Mouse (Mus musculus) megakaryocyte progenitor cell, adult 5-6 weeks (primary cell): ENCODE results near the gene Clec4a2. TPM values are rescaled to one million over a fixed set of nuclear protein-coding genes. Genes with fewer than 3 reads are reported as not detected.
"Not testable (repeated sequence)": the region's sequence is repeated elsewhere in the genome, so short reads cannot be mapped to it uniquely, and the experiment has no call there.

ENCODE experiments used
- ATAC-seq: replicated peaks from 2 replicates; pipeline ENCODE4 v1.8.0; 2016; ENCODE audit warnings: mild to moderate bottlenecking, moderate TSS enrichment, inconsistent platforms; ENCODE audit not compliant: poor library complexity
- total RNA-seq, 2 experiments: library from RNA; stranded (forward) in 1 of 2; stranded (reverse) in 1 of 2; fragments of 157-497, 149-512 nt in 1 of 2; fragments of 200-1000 nt in 1 of 2; gene quantifications; 2 replicates each; pipeline versions ENCODE4 v1.2.3 to v1.2.4; 2015 to 2017

Clec4a2 gene
- 80.3 and 116 TPM in 2 replicates for total RNA-seq (2015)
- total RNA-seq (2017): 53.9 and 91.2 TPM in 2 replicates

GRCm38 (mm10) chr6:123106128-123106527, at the start of gene Clec4a2:
Gene Clec4a2 (plus strand): TSS chr6:123106428.
- ATAC-seq: not testable (repeated sequence)

GRCm38 (mm10) chr6:123095125-123095843, 10.9 kb upstream of the Clec4a2 start:
- peak; percentile 96 for ATAC-seq

DNA sequence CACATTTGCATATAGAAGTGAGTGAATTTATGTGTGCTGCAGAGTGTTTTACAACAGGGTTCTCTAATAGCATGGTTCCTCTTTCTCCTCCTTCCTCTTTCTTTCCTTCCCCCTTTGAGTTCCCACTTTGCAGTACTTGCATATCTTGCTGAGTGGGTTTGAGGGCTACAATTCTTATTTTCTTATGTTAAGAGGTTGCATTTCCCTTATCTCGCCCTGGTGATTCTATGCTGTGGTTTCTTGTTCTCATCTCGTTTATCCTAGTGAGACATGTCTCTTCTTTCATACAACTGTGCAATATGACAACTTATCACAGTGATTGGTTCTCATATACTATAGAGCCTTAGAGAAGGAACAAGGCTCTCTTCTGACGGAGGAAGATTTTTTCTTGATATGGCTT, 17.0 kb downstream of the Clec4a2 start:
- peak; percentile 87 for ATAC-seq

DNA sequence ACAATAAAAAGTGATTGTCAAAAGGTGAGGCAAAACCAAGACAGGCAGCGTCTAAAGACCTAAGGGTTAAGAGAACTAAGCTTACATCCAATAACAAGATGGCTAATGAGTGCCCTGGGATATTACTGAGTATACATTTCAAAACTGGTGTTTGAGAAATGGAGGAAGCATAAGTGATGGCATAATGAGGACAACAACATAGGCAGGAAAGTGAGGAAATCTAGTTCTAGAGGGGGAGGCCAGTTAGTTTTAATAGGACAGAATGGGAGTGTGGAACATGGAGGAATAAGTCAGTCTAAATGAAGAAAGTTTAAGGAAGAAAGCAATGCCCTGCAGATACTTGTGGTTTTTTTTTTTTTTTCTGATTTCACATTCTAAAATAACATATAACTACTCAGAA, 20.9 kb downstream of the Clec4a2 start:
- ATAC-seq: peak; percentile 69

DNA sequence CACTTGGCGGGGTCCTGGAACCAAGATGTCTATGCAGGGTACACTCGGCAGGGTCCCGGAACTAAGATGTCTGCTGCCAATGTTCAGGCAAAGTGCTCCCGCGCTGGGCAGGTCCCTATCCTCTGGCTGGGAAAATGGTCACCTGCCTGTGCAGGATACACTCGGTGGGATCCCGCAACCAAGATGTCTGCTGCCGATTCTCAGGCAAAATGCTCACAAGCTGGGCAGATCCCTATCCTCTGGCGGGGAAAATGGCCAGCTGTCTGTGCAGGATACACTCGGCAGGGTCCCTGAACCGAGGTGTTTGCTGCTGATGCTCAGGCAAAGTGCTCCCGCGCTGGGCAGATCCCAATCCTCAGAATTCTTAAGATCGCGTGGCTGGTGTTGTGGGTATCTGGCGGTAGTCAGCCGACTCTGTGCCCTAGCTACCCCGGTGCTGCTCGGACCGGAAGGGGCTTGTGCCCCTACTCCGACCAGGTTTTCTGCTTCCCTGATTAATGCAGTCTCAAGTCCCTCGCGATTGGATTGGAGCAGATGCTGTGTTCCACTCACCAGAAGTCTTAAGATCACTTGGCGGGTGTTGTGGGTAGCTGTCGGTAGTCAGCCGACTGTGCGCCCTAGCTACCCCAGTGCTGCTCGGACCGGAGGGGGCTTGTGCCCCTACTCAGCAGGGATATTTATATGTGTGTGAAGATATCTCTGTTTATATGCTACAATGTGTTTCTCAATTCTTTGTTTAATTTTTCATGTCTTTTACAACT, 31.7 kb downstream of the Clec4a2 start:
- not testable (repeated sequence) for ATAC-seq

- peak; percentile 33; the same call in 1 of the 2 replicates for ATAC-seq
Observed at GRCm38 (mm10) chr6:123170106-123170505, 63.9 kb downstream of the Clec4a2 start.

- peak; percentile 45 for ATAC-seq
Observed at GRCm38 (mm10) chr6:123171040-123171439, 64.8 kb downstream of the Clec4a2 start.

GRCm38 (mm10) chr6:123172593-123172992, 66.4 kb downstream of the Clec4a2 start, which contains the start of gene Clec4b2:
Gene Clec4b2 (plus strand): TSS chr6:123172893.
- no peak for ATAC-seq

- ATAC-seq: peak; percentile 93
Observed at GRCm38 (mm10) chr6:123175549-123175948, 69.3 kb downstream of the Clec4a2 start.

DNA sequence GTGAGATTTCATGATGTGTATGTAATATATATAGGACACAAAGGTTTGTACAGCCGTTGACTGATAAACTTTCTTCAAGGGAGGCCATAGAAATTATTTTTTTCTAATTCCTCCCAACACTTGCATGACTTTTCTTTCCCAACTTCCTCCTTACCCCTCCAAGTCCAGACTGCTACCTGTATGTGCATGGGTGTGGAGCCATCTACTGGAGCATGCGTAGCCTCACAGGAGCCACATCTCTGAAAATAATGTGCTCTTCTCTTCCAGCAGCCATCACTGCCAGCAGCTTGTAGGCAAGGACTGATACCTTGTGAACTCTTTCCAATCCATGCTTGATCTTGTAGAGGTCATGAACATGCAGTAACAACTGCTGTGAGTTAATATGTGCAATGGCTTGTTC, 78.6 kb downstream of the Clec4a2 start:
- peak; percentile 100 for ATAC-seq

Other genes with a start within 250 kb of the Clec4a2 start
- gene Necap1, start 232.0 kb upstream of the Clec4a2 start, total RNA-seq (2015): 23.2 and 23.3 TPM in 2 replicates
- 12.3 and 19.7 TPM in 2 replicates for gene Necap1, start 232.0 kb upstream of the Clec4a2 start, total RNA-seq (2017)
- gene Clec4a1, start 184.6 kb upstream of the Clec4a2 start, total RNA-seq (2015): 2.1 and 2.9 TPM in 2 replicates
- gene Clec4a1, start 184.6 kb upstream of the Clec4a2 start, total RNA-seq (2017): 0.79 and 0.81 TPM in 2 replicates
- 3.1 and 3.3 TPM in 2 replicates for gene Clec4a3, start 153.9 kb upstream of the Clec4a2 start, total RNA-seq (2015)
- 0.41 and 5.4 TPM in 2 replicates for gene Clec4a3, start 153.9 kb upstream of the Clec4a2 start, total RNA-seq (2017)
- not detected in 2 replicates for gene Clec4a4, start 116.1 kb upstream of the Clec4a2 start, total RNA-seq (2015)
- not detected in 2 replicates for gene Clec4a4, start 116.1 kb upstream of the Clec4a2 start, total RNA-seq (2017)
- 0.74 and 1.1 TPM in 2 replicates for gene Clec4b1, start 56.5 kb upstream of the Clec4a2 start, total RNA-seq (2015)
- 2.4 and 3.4 TPM in 2 replicates for gene Clec4b1, start 56.5 kb upstream of the Clec4a2 start, total RNA-seq (2017)
- 6.5 and 11.4 TPM in 2 replicates for gene Clec4b2, start 66.5 kb downstream of the Clec4a2 start, total RNA-seq (2015)
- 10.7 and 13.6 TPM in 2 replicates for gene Clec4b2, start 66.5 kb downstream of the Clec4a2 start, total RNA-seq (2017)
- 0.81 TPM in 1 of 2 replicates, not detected in the other for gene Clec4n, start 123.4 kb downstream of the Clec4a2 start, total RNA-seq (2015)
- gene Clec4n, start 123.4 kb downstream of the Clec4a2 start, total RNA-seq (2017): 0.54 and 1.2 TPM in 2 replicates
- gene Clec4d, start 155.7 kb downstream of the Clec4a2 start, total RNA-seq (2015): 10.5 and 11.3 TPM in 2 replicates
- gene Clec4d, start 155.7 kb downstream of the Clec4a2 start, total RNA-seq (2017): 4.1 and 15.2 TPM in 2 replicates
- gene Clec4e, start 183.4 kb downstream of the Clec4a2 start, total RNA-seq (2015): 17.8 and 19.3 TPM in 2 replicates
- 17.2 and 19.6 TPM in 2 replicates for gene Clec4e, start 183.4 kb downstream of the Clec4a2 start, total RNA-seq (2017)
- not detected in 2 replicates for gene Vmn2r19, start 201.9 kb downstream of the Clec4a2 start, total RNA-seq (2015)
- gene Vmn2r19, start 201.9 kb downstream of the Clec4a2 start, total RNA-seq (2017): not detected in 2 replicates